Mouse (Mus musculus): Measurements from ENCODE around the gene Pros1. TPM values are rescaled to one million over a fixed set of nuclear protein-coding genes. Genes with fewer than 3 reads are reported as not detected.

Pros1 gene
- polyA plus RNA-seq, 1 experiment from 2014 or later = 10.1 TPM

DNA sequence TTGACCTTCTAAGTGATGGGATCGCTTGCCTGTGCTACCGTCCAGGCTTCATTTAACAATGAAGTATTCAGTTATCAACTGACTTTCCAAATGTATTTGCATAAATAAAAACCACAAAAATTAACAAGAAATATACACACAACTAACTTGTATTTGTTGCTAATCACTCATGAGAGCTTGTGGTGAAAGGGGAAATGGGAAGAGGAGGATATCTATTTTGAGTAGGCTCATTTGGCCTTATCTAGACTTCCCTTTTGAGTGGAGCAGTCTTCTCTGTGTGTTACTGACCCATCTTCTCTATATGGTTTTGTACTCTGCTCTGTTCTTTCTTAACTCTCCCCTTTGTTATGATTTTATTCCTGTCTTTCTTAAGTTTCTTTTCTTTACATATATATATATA lies 2.2 kb downstream of the Pros1 start:
- H3K4me2 ChIP-seq (ENCODE audit: low read length) = no peak overlapping the region
- 87% methylated on average over 2 of the region's 2 CpGs for WGBS
- no peak overlapping the region for H3K9ac ChIP-seq (ENCODE audit: low read depth, low read length)

DNA sequence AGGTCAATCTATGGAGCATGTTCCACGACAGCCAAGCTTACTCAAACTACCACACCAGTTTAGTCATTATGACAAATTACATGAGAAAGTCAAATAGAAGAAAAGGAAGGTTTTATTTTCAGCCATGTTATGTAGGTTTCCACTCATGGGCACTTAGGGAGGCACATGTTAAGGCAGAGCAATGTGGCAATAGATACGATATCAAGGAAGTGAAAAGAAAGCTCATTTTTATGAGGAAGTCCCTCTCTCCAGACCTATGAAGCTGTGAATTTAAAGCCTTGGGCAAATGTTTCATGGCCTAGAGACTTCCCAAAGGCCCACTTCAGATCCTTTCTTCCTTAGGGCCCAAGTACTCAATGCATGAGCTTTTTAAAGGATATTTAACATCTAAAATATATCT lies 3.4 kb downstream of the Pros1 start:
- Histone ChIP-seq H3K4me1 (ENCODE audit: control insufficient read depth, insufficient read depth, low read depth, low read length) (no peaks in the 10 kb centered on the region), H3K4me2 (ENCODE audit: low read length) (no peak overlapping the region), H3K27ac (ENCODE audit: low read depth, low read length) (no peak overlapping the region), H3K4me3 (ENCODE audit: low read length) (no peak overlapping the region), H3K9me3 (ENCODE audit: control insufficient read depth, low read length) (no peaks in the 10 kb centered on the region), H3K27me3 (replicated peaks; ENCODE audit: control insufficient read depth, insufficient read depth, low read length) (no peaks in the 10 kb centered on the region), H3K9ac (ENCODE audit: low read depth, low read length) (no peak overlapping the region), H3K36me3 (ENCODE audit: control insufficient read depth, insufficient read depth, low read length) (no peaks in the 10 kb centered on the region)
- WGBS = 97% methylated on average over 2 of the region's 2 CpGs
- no peak for ATAC-seq

More for the DNA sequence above, 2.2 kb downstream of the Pros1 start:
- ATAC-seq = no peak
- Histone ChIP-seq H3K27ac (ENCODE audit: low read depth, low read length) (no peak overlapping the region), H3K4me3 (ENCODE audit: low read length) (no peak overlapping the region), H3K4me1 (ENCODE audit: control insufficient read depth, insufficient read depth, low read depth, low read length) (no peaks in the 10 kb centered on the region), H3K36me3 (ENCODE audit: control insufficient read depth, insufficient read depth, low read length) (no peaks in the 10 kb centered on the region), H3K27me3 (replicated peaks; ENCODE audit: control insufficient read depth, insufficient read depth, low read length) (no peaks in the 10 kb centered on the region), H3K9me3 (ENCODE audit: control insufficient read depth, low read length) (no peaks in the 10 kb centered on the region)

DNA sequence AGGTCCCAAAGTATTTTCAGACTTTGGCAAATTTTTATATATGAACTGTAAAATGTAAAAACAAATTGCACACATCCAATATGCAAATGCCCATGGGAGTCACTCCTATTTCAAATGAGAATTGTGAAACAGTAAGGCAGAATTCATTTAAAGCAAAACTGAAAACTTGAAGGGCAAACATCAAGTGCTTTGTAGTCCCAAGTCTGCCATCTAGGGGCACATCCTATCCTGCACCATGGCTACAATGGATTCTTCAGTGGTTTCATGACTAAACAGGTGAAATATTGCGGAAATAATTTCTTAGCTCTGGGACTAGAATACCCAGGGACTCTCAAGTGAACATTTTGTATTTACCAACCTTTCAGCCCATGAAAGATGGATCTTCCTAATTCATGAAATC lies 3.9 kb downstream of the Pros1 start:
- Histone ChIP-seq H3K4me3 (ENCODE audit: low read length) (no peak overlapping the region), H3K27ac (ENCODE audit: low read depth, low read length) (no peak overlapping the region), H3K4me2 (ENCODE audit: low read length) (no peak overlapping the region), H3K9me3 (ENCODE audit: control insufficient read depth, low read length) (no peaks in the 10 kb centered on the region), H3K4me1 (ENCODE audit: control insufficient read depth, insufficient read depth, low read depth, low read length) (no peaks in the 10 kb centered on the region), H3K36me3 (ENCODE audit: control insufficient read depth, insufficient read depth, low read length) (no peaks in the 10 kb centered on the region), H3K9ac (ENCODE audit: low read depth, low read length) (no peak overlapping the region), H3K27me3 (replicated peaks; ENCODE audit: control insufficient read depth, insufficient read depth, low read length) (no peaks in the 10 kb centered on the region)
- no peak for ATAC-seq
- WGBS = 89% methylated on average over 1 of the region's 1 CpGs

DNA sequence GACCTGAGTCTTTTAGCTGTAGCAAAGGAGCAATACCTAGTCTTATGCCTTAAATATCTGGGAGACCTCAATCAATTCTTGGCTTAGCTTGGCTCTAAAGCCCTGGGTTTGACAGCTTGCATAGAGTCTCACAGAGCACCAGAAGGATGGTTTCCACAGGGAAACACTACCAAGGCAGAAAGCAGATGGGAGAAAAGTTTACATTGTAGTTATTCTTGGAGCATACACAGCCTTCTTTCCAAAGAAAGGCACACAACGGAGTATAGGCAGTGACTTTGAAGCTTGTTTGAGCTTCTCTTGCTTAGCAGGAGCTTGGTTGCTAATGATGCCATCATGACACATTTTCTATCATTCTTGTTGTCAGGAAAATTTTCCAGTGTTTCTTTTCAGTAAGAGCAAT lies 6.0 kb downstream of the Pros1 start:
- no peak overlapping the region for H3K4me3 ChIP-seq (ENCODE audit: low read length)
- 91% methylated on average over 1 of the region's 1 CpGs for WGBS
- H3K4me1 ChIP-seq (ENCODE audit: control insufficient read depth, insufficient read depth, low read depth, low read length) = no peaks in the 10 kb centered on the region
- ATAC-seq = no peak
- no peaks in the 10 kb centered on the region for H3K36me3 ChIP-seq (ENCODE audit: control insufficient read depth, insufficient read depth, low read length)
- no peaks in the 10 kb centered on the region for H3K27me3 ChIP-seq (replicated peaks; ENCODE audit: control insufficient read depth, insufficient read depth, low read length)
- no peaks in the 10 kb centered on the region for H3K9me3 ChIP-seq (ENCODE audit: control insufficient read depth, low read length)
- H3K4me2 ChIP-seq (ENCODE audit: low read length) = no peak overlapping the region
- H3K27ac ChIP-seq (ENCODE audit: low read depth, low read length) = no peak overlapping the region
- no peak overlapping the region for H3K9ac ChIP-seq (ENCODE audit: low read depth, low read length)

DNA sequence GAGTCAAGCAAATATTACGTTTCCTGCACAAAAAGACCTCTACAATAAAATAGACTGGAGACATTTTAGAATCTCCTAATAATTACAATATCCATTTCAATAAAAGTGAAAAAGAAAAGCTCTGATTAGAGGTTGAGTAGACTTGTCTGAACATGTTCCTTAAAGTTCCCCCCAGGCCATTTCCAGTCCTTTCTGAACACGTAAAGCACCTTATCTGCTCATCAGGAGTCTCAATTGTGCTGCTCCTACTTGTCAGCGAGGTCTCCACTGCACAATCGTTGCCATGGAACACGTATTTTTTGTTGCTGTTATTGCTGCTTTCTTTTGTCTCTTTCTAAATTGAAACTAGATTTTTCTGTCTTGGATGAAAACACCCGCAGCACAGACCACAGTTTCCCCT lies 7.3 kb downstream of the Pros1 start:
- 58% methylated on average over 6 of the region's 6 CpGs for WGBS
- H3K9me3 ChIP-seq (ENCODE audit: control insufficient read depth, low read length) = no peaks in the 10 kb centered on the region
- H3K27ac ChIP-seq (ENCODE audit: low read depth, low read length) = no peak overlapping the region
- H3K4me3 ChIP-seq (ENCODE audit: low read length) = no peak overlapping the region
- H3K9ac ChIP-seq (ENCODE audit: low read depth, low read length) = no peak overlapping the region
- H3K27me3 ChIP-seq (replicated peaks; ENCODE audit: control insufficient read depth, insufficient read depth, low read length) = no peaks in the 10 kb centered on the region
- no peak overlapping the region for H3K4me2 ChIP-seq (ENCODE audit: low read length)
- H3K36me3 ChIP-seq (ENCODE audit: control insufficient read depth, insufficient read depth, low read length) = no peaks in the 10 kb centered on the region
- no peak for ATAC-seq
- no peaks in the 10 kb centered on the region for H3K4me1 ChIP-seq (ENCODE audit: control insufficient read depth, insufficient read depth, low read depth, low read length)

DNA sequence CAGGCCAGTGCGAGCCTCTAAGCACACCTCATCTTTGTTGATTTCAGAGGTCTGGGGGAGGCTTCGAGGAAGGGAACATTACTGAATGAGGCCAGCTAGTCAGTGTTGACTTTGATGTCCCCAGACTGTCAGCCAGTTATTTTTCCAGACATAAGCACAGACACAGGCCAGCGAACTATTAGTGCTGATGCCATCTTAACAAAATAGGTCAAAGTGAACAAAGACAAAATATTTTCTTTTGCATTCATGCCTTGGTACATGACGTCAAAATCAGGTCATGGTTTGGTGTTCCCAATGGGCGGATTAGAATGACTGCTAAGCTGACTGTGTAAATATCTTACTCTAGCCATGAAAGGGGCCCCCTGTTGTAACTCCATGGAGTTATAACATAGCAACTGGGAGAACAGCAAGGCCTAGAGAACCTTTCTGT lies 18.6 kb downstream of the Pros1 start:
- no peak overlapping the region for H3K27ac ChIP-seq (ENCODE audit: low read depth, low read length)
- 67% methylated on average over 5 of the region's 5 CpGs for WGBS
- no peak for ATAC-seq

DNA sequence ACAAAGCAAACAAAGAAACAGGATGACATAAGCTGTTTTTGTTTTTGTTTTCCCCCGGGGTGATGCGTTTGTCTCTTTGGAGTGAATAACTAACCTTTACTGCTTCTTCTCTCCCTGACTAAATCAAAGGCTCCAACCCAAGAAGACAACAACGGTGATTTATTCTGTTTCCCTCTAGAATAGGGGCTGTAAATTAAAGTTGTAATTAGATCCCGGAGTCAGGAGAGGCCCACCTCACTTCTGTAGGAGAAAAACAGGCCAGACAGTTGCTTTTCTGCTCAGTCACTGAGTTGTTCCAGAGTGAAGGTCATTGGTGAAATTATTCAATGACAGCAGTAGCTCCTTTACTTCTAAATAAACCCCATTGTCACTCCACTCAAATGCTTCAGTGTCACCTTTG lies 19.1 kb downstream of the Pros1 start:
- no peaks in the 10 kb centered on the region for H3K9me3 ChIP-seq (ENCODE audit: control insufficient read depth, low read length)
- ATAC-seq = no peak
- 47% methylated on average over 4 of the region's 4 CpGs for WGBS

More for the DNA sequence above, 18.6 kb downstream of the Pros1 start:
- no peaks in the 10 kb centered on the region for H3K36me3 ChIP-seq (ENCODE audit: control insufficient read depth, insufficient read depth, low read length)
- no peak overlapping the region for H3K4me2 ChIP-seq (ENCODE audit: low read length)
- H3K9me3 ChIP-seq (ENCODE audit: control insufficient read depth, low read length) = no peaks in the 10 kb centered on the region
- no peaks in the 10 kb centered on the region for H3K4me1 ChIP-seq (ENCODE audit: control insufficient read depth, insufficient read depth, low read depth, low read length)
- no peak overlapping the region for H3K4me3 ChIP-seq (ENCODE audit: low read length)
- H3K27me3 ChIP-seq (replicated peaks; ENCODE audit: control insufficient read depth, insufficient read depth, low read length) = no peaks in the 10 kb centered on the region
- H3K9ac ChIP-seq (ENCODE audit: low read depth, low read length) = no peak overlapping the region

DNA sequence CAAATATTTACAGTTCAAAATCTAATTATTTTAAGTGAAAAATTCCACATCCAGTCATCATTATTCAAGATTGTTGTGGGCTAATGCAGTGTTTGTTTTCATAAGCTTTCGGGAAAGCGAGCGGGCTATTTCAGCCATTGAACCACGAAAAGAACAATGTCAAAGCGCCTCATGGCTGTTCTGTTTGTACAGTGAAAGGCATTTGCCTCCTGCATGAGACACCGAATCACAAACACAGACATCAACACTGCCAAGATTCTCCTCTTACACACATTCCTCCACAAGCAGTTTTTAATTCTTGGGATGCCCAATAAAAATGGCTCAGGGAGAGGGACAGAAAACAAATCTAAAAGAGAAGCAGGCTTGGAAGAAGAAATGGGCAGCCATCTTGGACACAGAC lies 20.0 kb downstream of the Pros1 start:
- Histone ChIP-seq H3K27ac (ENCODE audit: low read depth, low read length) (no peak overlapping the region), H3K4me1 (ENCODE audit: control insufficient read depth, insufficient read depth, low read depth, low read length) (no peaks in the 10 kb centered on the region), H3K4me3 (ENCODE audit: low read length) (no peak overlapping the region), H3K4me2 (ENCODE audit: low read length) (no peak overlapping the region), H3K27me3 (replicated peaks; ENCODE audit: control insufficient read depth, insufficient read depth, low read length) (no peaks in the 10 kb centered on the region), H3K9ac (ENCODE audit: low read depth, low read length) (no peak overlapping the region), H3K36me3 (ENCODE audit: control insufficient read depth, insufficient read depth, low read length) (no peaks in the 10 kb centered on the region), H3K9me3 (ENCODE audit: control insufficient read depth, low read length) (no peaks in the 10 kb centered on the region)
- no peak for ATAC-seq
- WGBS = 79% methylated on average over 6 of the region's 6 CpGs

More for the DNA sequence above, 19.1 kb downstream of the Pros1 start:
- Histone ChIP-seq H3K4me3 (ENCODE audit: low read length) (no peak overlapping the region), H3K4me1 (ENCODE audit: control insufficient read depth, insufficient read depth, low read depth, low read length) (no peaks in the 10 kb centered on the region), H3K27ac (ENCODE audit: low read depth, low read length) (no peak overlapping the region), H3K27me3 (replicated peaks; ENCODE audit: control insufficient read depth, insufficient read depth, low read length) (no peaks in the 10 kb centered on the region), H3K9ac (ENCODE audit: low read depth, low read length) (no peak overlapping the region), H3K36me3 (ENCODE audit: control insufficient read depth, insufficient read depth, low read length) (no peaks in the 10 kb centered on the region), H3K4me2 (ENCODE audit: low read length) (no peak overlapping the region)

DNA sequence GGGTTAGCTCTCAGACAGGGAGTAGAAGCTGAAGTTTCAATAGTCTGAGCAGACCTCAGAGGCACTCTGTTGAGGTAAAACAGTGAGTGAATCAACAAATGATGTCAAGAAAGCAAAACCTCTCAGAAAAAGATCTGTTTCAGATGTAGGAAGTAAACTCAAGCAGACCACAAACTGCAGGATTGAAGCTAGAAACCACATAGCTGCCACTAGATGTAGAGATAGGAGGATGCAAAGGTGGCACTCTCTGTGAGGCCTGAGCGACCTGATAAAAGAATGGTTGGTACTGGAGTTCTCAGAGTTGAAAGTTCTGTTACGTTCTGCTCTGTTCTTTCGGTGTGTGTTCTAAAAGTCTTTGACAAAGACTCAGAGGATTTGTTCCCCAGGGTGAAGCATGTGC lies 41.7 kb downstream of the Pros1 start:
- Histone ChIP-seq H3K36me3 (ENCODE audit: control insufficient read depth, insufficient read depth, low read length) (no peaks in the 10 kb centered on the region), H3K27ac (ENCODE audit: low read depth, low read length) (no peak overlapping the region), H3K4me1 (ENCODE audit: control insufficient read depth, insufficient read depth, low read depth, low read length) (no peaks in the 10 kb centered on the region), H3K9me3 (ENCODE audit: control insufficient read depth, low read length) (no peaks in the 10 kb centered on the region), H3K9ac (ENCODE audit: low read depth, low read length) (no peak overlapping the region), H3K4me3 (ENCODE audit: low read length) (no peak overlapping the region), H3K27me3 (replicated peaks; ENCODE audit: control insufficient read depth, insufficient read depth, low read length) (no peaks in the 10 kb centered on the region), H3K4me2 (ENCODE audit: low read length) (no peak overlapping the region)
- no peak for ATAC-seq
- 90% methylated on average over 3 of the region's 3 CpGs for WGBS

DNA sequence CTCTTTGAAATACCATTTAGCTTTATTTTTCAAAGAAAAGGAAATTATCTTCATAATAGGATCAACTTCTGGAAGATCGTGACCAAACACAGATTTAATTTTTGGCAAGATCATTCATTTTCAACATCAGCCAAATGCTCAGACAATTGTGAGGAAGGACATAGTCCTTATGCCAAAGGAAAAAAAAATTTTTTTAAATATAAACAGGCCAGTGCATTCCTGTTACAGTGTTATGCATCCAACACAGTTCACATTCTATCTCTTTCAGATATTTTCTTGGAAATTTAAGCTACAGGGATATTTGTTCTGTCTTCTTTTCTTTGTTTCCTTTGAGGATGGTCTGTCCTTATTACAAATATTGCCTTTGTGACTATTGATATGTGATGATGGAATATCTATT lies 57.3 kb downstream of the Pros1 start:
- Histone ChIP-seq H3K9ac (ENCODE audit: low read depth, low read length) (no peak overlapping the region), H3K4me2 (ENCODE audit: low read length) (no peak overlapping the region), H3K36me3 (ENCODE audit: control insufficient read depth, insufficient read depth, low read length) (no peaks in the 10 kb centered on the region), H3K27me3 (replicated peaks; ENCODE audit: control insufficient read depth, insufficient read depth, low read length) (no peaks in the 10 kb centered on the region), H3K9me3 (ENCODE audit: control insufficient read depth, low read length) (no peaks in the 10 kb centered on the region), H3K4me3 (ENCODE audit: low read length) (no peak overlapping the region), H3K4me1 (ENCODE audit: control insufficient read depth, insufficient read depth, low read depth, low read length) (no peaks in the 10 kb centered on the region), H3K27ac (ENCODE audit: low read depth, low read length) (no peak overlapping the region)
- no peak for ATAC-seq
- WGBS = 62% methylated on average over 1 of the region's 1 CpGs

Measured in hindbrain, embryonic 16.5 days (tissue).